Mouse (Mus musculus) spleen, postnatal 4 days (tissue): ENCODE measurements around the gene Gcnt1.

Experiments
- DNase-seq, 2 experiments: peaks; one replicate each; pipeline ENCODE4 v3.0.0; 2022; ENCODE audit warnings: low spot score in 2 of 2

Gcnt1 gene

DNA sequence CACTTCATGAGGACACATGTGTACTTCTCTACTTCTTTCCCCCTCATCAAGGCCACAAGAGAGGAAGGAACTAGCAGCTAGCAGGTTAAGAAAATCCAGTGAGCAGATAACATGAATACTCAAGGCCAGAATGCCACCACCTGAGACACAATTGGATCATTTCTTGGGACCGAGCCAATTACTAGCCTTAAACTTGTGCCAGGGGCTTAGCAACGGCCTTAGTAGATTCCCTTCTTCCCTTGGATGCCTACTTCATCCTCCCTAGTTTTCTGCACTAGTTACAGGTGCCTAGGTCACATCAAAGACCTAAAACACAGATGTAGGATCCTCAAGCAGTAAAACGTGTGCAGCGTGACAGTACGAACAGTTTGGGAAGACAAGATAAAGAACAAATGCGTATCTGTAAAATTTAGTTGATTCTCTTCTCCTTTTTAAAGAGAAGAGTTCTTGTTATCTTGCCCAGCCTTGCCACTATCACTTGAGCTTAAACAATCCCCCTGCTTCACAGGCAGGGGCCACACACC is 44.7 kb downstream of the Gcnt1 start:
- DNase-seq, result peak in 1 of 2 experiments; percentile 48

DNA sequence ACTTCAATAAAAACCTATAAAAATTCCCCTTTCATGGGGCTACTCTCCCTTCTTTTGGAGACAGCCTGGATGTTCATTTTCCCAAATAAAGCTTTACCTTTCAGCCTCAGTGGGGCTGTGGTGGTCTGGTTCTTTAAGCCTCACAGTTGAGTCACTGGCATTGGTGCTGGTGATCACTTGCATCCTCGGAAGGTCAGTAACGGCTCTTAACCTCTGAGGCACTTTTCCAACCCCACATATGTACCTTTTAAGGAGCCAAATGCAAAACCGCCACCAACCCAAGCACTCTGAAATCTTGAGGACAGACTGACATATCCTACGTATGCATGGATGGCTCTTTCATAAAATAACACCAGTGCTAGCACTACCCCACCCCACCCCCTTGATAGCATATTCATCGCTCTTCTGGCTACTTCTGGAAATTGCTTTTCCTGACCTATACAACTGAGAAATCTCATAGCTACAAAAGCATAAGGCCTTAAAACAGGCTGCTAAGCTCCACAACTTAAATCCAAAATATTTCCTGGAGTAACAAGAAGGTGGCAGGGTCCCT is 48.9 kb downstream of the Gcnt1 start:
- DNase-seq, result peak; percentile 26 to 66

DNA sequence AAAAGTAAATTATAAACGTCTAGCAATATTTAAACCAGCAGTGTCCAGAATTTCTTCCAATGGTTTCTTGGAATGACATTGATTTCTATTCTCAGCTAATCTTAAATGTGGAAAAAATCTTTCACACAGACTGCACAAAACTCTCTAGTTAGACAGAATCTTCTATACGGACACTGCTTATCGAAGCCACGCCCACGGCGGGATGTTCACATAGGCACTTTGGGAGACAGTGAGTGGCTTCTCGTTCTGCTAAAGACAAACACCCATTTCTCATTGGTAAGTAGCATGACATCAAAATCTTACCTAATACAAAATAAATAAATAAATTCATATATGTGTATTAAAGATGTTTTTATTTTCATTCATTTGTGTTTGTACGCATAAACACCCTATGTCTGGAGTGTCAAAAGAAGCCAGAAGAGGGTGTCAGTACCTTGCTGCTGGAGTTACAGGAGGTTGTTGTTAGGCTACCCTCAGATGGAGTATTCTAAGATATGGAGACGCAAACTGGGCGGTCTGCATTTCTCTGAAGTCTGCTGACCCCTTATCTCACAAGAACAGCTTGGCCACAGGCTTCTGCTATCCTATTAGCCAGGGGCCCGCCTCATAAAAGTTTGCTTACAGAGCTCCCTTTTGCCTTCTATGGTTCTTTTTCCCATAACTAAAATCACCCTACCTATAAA is 49.5 kb downstream of the Gcnt1 start:
- DNase-seq, result peak; percentile 76 to 80

DNA sequence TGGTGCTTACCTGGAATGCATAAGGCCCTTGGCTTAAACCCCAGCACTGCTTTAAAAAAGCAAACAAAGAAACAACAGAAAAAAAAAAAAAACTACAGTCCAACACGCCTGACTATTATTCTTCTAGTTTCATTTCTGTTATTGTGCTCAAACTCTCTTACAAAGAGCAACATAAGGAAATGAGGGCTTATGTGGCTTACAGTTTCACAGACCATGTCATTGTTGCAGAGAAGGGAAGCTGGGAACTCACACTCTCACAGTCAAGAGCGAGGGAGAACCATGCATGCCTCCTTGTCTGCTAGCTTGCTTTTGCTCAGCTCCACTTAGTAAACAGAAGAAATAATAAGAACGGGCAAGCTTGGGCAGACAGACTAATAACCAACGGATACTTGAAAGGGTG is 52.9 kb downstream of the Gcnt1 start:
- no peak for DNase-seq

DNA sequence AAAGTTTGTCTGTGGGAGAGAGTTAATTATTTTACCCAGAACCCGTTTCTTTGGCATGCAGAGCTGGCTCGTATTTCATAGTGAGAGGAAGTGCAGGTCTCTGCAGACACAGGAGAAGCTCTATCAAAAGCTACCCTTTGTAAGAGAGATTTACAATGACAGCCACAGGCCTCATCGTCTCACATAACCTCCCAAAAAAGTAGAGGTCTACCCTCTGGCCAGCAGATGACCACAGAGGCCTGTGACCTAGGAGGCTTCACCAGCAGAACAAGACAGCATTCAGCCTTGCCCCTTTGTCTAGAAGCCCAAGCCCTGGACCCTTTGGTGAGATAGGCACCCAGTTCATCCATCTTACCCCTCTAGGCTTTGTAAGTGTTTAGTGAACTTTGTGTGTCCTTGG is 53.9 kb downstream of the Gcnt1 start:
- DNase-seq, result no peak

DNA sequence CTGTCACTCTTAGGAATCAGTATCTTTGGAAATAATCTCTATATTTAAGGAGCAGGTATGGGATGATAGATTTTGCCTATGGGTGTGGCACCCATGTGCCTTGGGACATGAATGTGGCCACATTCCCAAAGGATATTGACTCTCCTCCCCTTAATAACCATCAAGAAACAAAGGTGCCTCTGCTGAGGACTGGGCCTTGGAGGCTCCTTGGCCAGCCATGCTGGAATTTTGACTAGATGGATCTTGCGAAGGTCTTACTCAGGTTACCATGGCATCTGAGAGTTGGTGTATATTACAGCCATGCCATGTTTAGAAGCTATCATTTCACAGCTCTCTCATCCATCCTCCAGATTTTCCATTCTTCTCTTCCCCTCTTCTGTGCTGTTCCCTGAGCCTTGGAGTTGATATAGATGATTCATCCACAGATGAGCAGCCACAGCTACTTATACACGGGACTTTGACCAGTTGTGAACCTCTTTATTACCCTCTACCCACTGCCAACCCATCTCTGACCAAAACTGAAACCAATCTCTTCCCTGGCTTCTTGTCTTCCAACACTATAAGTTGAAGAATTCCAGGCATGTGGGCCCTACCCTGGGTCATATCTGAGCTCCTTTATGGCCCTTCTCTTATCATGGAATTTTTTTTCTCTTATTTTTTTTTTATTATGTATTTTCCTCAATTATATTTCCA is 56.2 kb downstream of the Gcnt1 start:
- DNase-seq, result no peak

DNA sequence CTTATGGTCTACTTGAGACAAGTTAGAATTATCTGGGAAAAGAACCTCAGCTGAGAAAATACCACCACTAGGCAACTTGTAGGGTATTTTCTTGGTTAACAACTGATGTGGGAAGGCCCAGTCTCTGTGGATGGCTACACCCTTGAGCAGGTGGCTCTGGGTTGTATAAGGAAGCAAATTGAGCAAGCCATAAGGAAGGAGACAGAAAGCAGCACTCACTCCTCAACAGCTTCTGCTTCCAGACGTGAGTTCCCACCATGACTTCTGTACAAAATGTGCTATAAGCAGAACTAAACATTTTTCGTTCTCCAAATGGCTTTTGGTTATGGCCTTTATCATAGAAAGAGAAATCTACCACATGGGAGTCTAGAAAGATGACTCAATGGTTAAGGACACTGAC is 58.2 kb downstream of the Gcnt1 start:
- no peak for DNase-seq

DNA sequence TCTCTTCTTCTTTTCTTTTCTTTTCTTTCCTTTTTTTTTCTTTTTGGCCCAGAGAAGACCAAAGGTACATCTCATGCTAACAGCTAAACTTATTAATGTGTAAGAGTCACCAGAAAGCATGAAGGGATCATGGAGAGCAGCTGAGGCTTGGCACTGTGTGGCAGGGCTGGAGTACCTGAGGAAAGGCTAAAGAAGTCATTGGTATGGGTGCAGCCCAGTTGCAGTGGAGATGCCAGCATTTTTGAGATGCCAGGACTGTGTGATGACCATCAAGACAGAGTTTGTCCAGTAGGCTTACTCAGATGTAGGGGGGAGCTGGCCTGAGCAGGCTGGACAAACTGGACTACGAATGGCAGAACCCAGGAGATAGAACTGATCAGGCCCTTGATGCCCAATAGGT is 58.9 kb downstream of the Gcnt1 start:
- no peak for DNase-seq

DNA sequence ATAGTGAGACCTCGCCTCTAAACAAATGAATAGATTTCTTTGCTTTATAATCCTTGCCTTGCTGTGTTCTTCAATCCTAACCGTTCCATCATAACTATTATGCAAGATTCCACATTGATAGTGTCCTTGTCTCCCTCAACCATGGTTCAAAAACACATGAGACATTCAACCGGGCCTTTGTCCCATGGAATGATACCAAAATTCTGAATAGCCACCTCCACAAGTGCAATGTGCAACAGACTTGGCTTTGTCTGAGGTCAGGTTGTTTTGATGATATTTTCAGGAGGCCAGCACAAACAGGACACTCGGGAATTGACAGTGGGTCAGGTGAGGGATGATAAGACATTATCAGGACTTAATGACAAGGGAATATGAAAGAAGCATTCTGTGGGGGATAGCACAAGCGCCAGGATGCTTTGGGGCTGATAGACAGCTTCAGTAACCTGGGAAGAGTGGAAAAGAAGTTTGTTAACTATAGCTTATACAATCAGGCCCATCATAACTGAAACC is 59.9 kb downstream of the Gcnt1 start:
- DNase-seq, result no peak

DNA sequence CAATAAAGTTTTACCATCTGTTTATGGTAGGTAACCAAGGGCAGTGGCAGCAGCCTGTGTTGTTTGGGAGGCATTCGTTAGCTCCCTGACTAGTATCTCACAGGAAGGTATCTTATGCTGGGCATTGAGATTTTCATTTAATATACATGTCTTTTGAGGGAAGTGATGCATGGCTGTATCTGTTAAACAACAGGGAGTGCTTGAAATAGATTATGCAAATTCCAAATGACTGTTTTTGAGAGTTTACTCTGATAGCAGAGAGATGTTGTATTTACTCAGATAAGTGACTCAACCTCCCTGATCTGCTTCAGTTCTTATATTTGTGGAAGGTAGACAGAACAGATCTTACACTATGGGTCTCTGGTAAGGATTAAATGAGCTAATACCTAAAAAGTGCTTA is 61.1 kb downstream of the Gcnt1 start:
- DNase-seq, result no peak

DNA sequence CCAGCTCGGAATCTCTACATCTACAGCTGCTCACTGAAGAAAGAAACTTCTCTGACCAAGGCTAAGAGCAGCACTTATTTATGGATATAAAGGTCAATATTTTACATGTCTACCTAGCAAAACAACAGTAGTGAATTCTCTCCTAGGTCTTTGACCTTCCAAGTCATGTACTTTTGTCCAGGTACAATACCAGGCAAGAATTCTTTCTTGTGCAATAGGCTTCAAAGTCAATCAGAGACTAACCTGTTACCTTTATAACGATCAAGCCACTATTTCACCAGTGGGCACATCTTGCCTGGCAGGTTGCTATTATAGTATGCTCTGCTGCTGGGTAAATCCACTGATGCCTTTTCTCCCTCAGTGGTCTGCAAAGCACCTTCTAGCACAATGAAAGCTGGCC is 61.6 kb downstream of the Gcnt1 start:
- no peak for DNase-seq

DNA sequence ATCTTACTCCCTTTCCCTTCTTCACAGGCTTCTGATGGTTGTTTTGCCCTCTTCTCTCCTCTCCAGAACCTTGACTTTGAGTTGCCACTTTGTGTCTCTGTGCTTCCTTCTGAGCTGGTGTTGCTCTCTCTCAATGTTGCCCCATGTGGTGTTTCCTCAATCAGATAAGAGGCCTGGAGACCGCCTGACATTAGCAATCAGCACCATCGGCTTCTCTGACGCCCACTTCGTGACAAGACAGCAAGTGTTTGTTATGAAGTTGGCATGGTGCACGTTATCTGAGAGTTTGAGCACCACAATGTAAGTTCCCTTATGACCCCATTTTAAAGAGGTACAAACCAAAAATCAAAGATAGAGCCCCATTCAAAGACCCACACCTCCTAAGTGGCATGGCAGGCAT is 76.6 kb downstream of the Gcnt1 start:
- no peak for DNase-seq

DNA sequence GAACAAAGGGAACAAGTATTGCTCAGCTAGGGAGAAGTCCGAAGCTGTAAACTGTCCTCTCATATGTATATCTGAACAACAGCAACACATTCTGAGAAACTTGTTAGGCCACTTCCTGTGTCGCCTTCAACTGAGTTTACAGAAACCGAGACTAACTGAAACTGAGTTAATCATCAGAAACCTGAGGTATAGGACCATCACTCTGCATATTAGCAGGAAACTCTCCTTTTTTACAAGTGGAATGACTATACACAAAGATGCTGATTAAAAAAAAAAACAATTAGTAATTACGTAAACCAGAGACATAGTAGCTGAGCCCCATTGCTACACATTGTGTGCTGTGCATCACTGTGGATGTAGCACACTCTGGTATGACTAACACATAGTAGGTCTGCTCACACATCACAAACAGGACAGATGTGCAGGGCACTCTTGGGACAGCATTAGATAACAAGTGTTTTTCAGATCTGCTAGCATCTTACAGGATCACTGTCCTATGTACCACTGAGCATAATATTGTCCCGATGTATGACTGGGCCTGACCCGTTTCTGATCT is 77.4 kb downstream of the Gcnt1 start:
- DNase-seq, result no peak

DNA sequence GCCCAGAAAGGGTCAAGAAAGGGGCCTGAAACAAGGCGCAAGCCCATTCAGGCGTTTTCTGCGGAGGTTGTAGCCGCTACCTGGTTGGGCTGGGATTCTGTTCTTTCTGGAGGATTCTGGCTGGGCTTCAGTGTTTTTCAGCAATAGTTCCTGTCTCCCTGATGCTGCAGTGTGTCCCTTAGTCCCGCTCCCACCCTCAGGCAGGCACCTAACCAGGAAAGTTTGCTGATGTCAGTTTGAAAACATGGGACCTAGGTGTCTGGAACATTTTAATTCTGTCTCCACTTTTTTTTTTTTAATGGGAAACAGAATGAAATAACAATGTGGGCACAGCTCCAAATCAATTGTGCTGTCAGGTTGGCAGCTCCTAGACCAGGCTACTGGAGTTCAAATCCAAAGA is 78.5 kb downstream of the Gcnt1 start:
- DNase-seq, result no peak

DNA sequence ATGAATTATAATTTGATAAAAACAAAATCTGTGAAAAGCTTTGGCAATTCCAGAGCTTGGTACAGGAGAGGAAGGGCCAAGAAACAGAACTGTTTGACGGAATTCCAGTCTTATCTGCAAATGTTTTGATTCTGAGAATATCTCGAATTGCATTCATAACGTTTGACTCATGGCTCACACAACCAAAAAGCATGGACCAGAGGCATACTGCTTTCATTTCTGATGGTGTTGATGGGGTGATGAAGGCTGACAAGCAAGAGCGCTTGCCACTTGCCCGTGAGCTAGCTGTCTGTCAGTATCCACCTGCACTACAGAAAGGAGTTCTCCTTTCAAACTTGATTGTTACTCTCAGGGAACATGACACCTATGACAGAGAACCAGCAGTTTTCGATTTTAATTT is 83.1 kb downstream of the Gcnt1 start:
- no peak for DNase-seq

DNA sequence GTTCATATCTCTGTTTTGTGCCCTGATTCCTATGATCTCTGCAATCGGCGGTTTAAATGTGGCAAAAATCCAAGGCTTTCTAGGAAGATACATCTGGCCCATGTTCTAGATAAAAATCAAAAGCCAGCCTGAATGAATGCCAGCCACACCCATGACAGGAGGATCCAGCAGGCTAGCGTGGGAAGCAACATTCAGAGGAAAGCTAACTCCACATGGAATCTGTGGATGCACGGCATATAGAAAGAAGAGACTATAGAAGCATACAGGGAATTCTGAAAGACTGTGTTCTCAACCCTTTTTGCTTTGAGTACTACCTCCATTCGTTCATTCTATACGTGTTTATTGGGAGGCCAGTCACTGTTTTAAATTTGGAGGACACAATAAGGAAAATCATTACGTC is 86.6 kb downstream of the Gcnt1 start:
- DNase-seq, result no peak

DNA sequence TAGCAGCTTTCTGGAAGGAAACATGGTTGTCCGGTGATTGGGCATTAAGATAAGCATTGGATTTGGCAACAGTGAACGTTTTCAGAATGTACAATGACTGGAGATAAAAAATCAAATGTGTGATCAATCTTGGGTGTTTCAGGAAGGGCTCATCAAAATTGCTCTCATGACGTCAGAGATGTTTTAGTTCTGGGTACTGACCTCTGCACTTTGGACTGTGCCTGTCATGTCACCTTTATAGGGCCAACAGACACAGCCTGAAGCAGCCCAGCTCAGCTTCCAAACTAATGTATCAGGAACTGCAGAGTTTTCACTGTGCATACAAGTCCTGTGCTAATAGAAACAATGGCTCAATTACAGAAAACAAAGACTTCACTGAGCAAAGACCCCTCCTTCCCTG is 89.3 kb downstream of the Gcnt1 start:
- DNase-seq, result no peak

DNA sequence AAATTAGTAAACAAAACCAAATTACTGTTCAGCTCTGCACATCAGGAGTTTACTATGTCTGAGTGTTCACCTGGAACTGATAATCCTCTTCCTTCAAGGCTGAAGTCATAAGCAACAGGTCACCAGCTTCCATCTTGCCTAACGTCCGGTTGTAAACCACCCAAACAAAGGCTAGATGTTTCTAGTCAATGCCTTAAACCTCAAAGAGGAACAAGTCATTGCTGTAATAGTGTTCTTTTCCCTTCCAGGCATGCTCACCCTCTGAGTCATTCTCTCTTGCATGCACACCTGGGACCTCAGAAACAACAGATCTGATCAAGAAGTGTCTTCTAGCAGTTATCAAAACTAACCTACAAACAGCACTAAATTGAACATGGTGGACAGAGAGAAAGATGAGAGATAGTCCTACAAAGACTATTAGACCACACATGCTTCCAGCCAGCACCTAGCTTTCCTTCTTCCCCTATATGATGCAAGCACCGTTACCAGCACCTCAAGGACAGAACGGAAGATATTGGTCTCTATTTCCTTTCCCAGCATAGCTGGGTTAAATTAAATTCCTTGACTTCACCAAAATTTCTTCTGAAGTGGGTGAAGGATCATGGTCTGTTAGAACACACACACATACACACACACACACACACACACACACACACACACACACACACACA is 94.1 kb downstream of the Gcnt1 start:
- DNase-seq, result no peak
